Mouse (Mus musculus) frontal cortex, postnatal 36 days (tissue): ENCODE measurements at regions not wholly inside any gene's neighbourhood (a gene's known extent, or its start where the extent isn't known, plus 50 kb on each side); places are given as distances from the start of the nearest gene placed in this dataset.
A peak's percentile ranks its signal among the peaks of the same experiment; 100 is the strongest.

ENCODE experiments used
- DNase-seq, 2 experiments: peaks; one replicate each; pipeline ENCODE4 v3.0.0; 2022; ENCODE audit warnings: low spot score in 2 of 2

GRCm38 (mm10) chr1:128975586-128975985 lies 297.5 kb upstream of the Thsd7b start:
- no peak for DNase-seq

- no peak for DNase-seq
Observed at GRCm38 (mm10) chr1:128951436-128951835, 321.7 kb upstream of the Thsd7b start.

- no peak for DNase-seq
Observed at GRCm38 (mm10) chr1:128950512-128950911, 322.6 kb upstream of the Thsd7b start.

- no peak for DNase-seq
Observed at GRCm38 (mm10) chr1:128914811-128915210, 322.7 kb upstream of the Cxcr4 start.

- peak in 1 of 2 experiments; percentile 22 for DNase-seq
Observed at GRCm38 (mm10) chr1:128912532-128912931, 320.4 kb upstream of the Cxcr4 start.

- no peak for DNase-seq
Observed at GRCm38 (mm10) chr1:128907566-128907965, 315.5 kb upstream of the Cxcr4 start.

- no peak for DNase-seq
Observed at GRCm38 (mm10) chr1:128898025-128898424, 305.9 kb upstream of the Cxcr4 start.

GRCm38 (mm10) chr1:128894546-128894945 lies 302.5 kb upstream of the Cxcr4 start:
- no peak for DNase-seq

- DNase-seq: peak; percentile 36 to 46
Observed at GRCm38 (mm10) chr1:128878291-128878690, 286.2 kb upstream of the Cxcr4 start.

GRCm38 (mm10) chr1:128875289-128875688 lies 283.2 kb upstream of the Cxcr4 start:
- DNase-seq: peak; percentile 47 to 69

GRCm38 (mm10) chr1:128874190-128874589 lies 282.1 kb upstream of the Cxcr4 start:
- no peak for DNase-seq

GRCm38 (mm10) chr1:128868761-128869160 lies 276.7 kb upstream of the Cxcr4 start:
- DNase-seq: no peak

GRCm38 (mm10) chr1:128860537-128860936 lies 268.4 kb upstream of the Cxcr4 start:
- DNase-seq: no peak

GRCm38 (mm10) chr1:128860094-128860493 lies 268.0 kb upstream of the Cxcr4 start:
- no peak for DNase-seq

GRCm38 (mm10) chr1:128858661-128859060 lies 266.6 kb upstream of the Cxcr4 start:
- DNase-seq: no peak

GRCm38 (mm10) chr1:128856933-128857332 lies 264.8 kb upstream of the Cxcr4 start:
- DNase-seq: no peak

- DNase-seq: no peak
Observed at GRCm38 (mm10) chr1:128854649-128855048, 262.6 kb upstream of the Cxcr4 start.

- no peak for DNase-seq
Observed at GRCm38 (mm10) chr1:128853286-128853685, 261.2 kb upstream of the Cxcr4 start.

- DNase-seq: no peak
Observed at GRCm38 (mm10) chr1:128837361-128837760, 245.3 kb upstream of the Cxcr4 start.

- DNase-seq: no peak
Observed at GRCm38 (mm10) chr1:128835510-128835909, 243.4 kb upstream of the Cxcr4 start.

- DNase-seq: no peak
Observed at GRCm38 (mm10) chr1:128833096-128833715, 241.1 kb upstream of the Cxcr4 start.

GRCm38 (mm10) chr1:128832201-128832883 lies 240.2 kb upstream of the Cxcr4 start:
- peak; percentile 59 to 74 for DNase-seq

GRCm38 (mm10) chr1:128830671-128831240 lies 238.7 kb upstream of the Cxcr4 start:
- DNase-seq: no peak
